Mouse (Mus musculus) lung, postnatal 0 days (tissue): ENCODE measurements around the gene Tmem88b.

Experiments
- CTCF ChIP-seq: IDR thresholded peaks from 2 replicates; pipeline ENCODE4 v1.5.1; 2016; ENCODE audit warnings: antibody characterized with exemption, mild to moderate bottlenecking
- EP300 ChIP-seq: IDR thresholded peaks from 2 replicates; pipeline ENCODE4 v1.6.1; 2016; ENCODE audit warnings: antibody characterized with exemption, mild to moderate bottlenecking, control low read depth

- peak; percentile 33; the same call in 1 of the 2 replicates for TF ChIP-seq CTCF
- no peak for TF ChIP-seq EP300
Measured at GRCm38 (mm10) chr4:155802741-155803339, 17.2 kb upstream of the Tmem88b start, which contains the start of gene Mrpl20.
